Mouse (Mus musculus) hindlimb bud, embryonic 11.5 days (tissue): ENCODE results near the gene 8030411F24Rik.
"Not testable (repeated sequence)": the region's sequence is repeated elsewhere in the genome, so short reads cannot be mapped to it uniquely, and the experiment has no call there.

ENCODE experiments used
- DNase-seq: peaks from one replicate; pipeline ENCODE4 v3.0.0-alpha.2; 2012; ENCODE audit warnings: low read depth, low spot score; ENCODE audit errors: extremely low spot score

Gene 8030411F24Rik

DNA sequence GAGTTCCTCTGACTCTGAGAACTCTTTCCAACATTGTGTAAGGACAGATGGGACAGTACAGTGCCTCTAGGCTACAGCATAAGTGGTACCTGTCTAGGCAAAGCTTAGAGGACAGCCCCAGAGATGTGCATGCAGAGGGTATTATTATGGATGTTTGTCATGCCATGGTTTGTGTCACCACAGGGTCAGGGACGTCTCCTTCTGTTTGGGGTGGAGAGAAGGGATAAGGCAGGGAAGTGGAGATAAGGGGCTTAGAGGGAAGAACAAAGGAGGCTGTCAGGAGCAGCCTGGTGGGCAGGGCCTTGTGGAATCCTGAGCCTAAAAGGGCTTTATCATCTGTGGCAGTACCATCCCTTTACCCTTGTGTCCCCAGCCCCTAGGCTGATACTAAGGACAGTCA is at the start of gene 8030411F24Rik:
Gene 8030411F24Rik (plus strand): TSS at position 301 of the 400 bp plus-strand sequence.
- no peak for DNase-seq

DNA sequence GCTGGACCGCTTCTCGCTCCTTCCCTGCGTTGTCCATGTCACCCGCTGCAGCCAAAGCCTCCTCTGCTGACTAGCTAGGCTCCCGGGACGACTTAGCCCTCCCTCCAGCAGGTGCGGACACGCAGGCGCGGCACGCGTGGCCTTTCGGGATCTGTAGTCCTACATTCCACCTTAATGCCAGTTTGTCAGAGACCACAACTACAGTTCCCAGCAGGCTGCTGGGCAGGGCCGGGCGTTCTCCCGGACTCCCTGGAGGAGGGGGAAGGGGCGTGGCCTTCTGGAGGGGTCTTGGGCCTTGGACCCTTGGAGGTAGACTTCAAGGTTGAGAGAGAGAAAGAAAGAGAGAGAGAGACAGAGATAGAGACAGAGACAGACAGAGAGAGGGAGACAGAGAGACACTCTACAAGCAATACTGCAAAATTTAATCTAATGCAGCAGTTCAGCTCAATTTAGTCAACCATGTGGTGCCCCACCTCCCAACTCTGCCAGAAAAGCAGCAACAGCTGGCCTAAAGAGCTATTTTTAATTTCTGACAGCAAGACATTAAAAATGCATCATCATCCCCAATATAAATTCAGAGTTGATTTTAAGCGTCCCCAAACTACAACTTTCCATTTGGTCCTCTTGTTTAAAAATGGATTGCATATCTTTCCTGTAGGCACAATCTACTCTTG is 49.3 kb upstream of the 8030411F24Rik start, which contains the start of gene Napb:
Gene Napb (minus strand): TSS at position 141 of the 674 bp plus-strand sequence.
- DNase-seq: peak; percentile 73

DNA sequence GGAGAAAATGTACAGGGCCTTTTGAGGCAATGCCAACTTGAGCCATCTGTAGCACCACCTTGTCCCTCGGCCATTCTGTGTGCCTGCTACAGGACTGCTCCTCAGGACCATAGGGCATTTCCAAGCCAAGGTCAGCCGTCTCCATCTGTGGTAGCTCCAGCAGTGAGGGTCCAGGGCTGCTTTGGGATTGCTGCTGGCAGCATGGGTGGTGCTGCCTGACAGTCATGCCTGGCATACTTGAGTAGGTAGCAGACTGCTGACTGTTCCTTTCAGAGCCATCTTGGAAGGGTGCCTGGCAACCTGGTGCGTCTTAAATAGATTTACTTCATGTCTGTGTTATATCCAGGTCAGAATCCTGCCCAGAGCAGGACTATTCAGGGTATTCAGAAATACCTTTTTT is 38.8 kb upstream of the 8030411F24Rik start:
- no peak for DNase-seq

DNA sequence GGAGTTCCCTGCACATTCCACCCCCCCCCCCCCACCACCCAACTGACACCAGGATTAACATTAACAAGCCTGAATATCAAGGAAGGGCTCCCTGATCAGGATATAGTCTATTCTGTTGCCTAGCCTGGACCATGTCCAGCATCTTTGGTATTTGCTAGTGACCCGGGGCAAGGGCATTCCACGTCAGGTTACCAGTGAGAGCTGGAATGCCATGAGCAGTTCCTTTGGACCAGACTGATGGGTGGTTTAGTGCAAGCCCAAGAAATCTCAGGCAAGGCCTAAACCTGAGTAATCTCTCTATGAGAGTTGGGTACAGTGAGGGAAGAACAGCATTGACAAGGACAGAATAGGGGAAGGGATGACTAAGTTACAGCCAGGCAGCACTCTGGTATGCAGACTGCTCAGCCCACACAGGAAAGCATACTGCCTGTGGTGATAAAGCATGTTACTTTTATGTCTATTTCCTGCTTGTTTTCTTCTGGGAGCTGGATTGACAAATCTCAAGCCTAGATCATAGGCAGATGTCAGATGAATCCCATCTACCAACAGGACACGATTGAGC is 37.9 kb upstream of the 8030411F24Rik start:
- DNase-seq: no peak

DNA sequence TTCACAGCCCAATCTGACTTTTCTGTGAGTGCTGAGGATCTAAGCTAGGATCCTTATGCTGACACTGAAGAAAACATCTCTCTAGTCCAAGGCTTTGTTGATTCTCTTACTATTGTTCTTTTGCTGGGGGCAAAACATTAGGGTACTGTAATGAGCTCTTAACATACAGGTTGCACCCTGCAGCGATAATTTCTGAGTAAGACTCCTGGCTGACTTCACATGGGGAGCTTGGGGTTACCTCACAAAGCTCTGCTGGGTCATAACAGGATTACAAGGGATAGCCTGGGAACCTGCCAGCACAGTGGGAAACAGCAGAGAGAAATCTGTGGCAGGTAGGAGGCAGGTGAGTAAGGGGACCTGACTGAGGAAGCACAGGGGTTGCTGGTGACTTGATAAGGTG is 31.8 kb upstream of the 8030411F24Rik start, which contains the start of gene Cstl1:
Gene Cstl1 (plus strand): TSS at position 301 of the 400 bp plus-strand sequence.
- no peak for DNase-seq

DNA sequence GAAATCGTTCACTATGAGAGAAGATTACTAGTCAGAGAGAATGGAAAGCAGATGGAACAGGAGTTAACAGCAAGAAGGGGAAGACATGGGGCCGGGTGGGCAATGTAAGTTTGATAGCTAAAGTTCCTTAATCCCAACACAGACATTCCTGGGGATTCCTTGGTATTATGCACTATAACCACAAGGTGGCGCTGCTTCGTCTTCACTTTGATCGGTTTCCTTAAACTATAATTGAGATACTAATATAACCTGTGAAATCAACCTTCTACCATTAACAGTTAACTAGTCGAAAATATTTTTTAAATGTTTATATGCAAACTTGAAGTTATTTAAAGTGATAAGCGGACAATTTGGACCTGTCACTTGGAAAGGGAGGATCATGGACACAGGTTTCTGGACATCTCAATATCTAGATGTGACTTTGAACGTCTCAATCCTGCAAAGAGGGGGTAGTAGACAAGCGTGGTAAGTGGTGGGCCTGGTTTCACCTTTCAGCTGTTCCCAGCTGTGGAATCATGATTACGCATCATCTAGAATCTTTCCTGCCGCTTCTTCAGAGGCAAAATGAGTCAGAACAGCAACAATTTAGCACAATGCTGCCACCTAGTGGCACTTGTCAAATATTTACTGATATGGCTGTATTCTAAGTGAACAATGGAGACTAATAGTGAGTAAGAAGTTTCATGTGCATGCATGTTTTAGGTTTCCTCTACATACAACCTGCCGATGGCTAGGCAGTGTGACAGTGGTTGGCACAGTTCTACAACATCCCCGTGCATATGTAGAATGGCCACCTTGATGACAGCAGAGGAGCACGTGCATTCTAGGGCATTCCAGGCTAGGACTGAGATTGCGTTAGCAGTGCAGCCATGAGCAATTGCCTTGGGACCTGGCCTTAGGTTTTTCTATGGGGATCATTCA is 29.7 kb upstream of the 8030411F24Rik start:
- DNase-seq: peak; percentile 94

DNA sequence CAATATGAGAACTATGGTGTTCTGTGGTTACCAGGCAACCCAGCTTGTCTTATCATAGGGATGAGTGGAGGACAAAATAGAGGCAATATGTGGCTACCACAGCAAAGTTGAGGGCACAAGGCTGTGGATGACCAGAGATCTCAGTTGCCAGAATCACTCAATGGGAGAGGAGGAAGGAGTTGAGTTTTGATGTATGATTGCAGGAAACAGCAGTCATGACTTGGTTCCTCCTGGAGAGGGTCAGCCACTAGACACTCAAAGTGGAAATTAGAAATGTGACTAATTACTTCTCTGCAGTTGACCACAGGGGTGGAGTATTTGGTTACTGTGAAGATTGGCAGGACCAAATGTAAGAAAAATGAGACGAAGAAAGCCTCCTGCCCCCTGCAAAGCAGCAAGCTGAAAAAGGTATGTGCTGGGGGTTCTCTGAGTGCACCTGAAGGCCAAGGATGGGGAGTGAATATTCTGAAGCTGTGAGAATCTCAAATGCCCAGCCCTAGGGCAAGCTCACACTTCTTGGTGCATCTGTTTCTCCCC is 27.4 kb upstream of the 8030411F24Rik start:
- DNase-seq: no peak

DNA sequence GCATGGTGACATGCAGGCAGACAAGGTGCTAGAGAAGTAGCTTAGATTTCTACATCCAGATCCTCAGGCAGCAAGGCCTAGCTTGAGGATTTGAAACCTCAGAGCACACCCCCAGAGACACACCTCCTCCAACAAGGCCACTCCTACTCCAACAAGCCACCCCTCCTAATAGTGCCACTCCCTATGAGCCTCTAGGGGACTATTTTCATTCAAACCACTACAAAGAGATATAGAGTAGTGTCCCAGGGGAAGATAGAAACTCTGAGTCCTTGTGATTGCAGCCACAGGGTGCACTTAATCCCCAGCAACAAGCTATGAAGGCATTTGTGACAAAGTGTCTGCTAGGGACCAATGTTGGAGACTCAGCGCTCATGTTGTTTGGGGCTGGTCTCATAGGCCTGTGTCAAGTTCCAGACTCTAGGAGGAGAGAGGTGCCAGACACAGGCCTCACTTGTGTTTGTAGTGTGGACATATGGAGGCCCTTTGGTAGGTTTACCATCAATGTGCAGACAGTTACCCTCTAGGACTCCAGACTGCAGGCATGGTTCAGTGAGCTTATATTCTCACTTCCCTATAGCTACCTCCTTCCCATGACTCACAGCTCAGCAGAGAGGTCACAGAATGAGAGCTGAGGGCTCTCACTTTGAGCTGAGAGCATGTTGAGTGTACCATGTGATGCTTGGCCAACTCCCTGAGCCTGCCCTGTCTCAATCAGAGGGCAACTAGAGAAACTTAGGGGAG is 18.0 kb upstream of the 8030411F24Rik start:
- no peak for DNase-seq

DNA sequence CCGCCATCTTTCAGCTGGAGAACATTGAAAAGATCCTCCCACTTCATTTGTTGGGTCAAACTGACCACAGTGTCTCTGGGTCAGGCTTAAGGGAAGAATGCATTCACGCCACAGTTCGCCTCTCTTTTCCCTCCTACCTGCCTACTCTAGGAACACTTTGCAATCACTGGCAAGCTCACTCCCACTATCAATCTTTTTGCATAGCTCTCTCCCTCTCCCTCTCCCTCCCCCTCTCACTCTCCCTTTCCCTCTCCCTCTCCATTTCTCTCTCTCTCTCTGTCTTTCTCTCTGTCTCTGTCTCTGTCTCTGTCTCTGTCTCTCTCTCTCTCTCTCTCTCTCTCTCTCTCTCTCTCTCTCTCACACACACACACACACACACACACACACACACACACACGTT is 10.4 kb upstream of the 8030411F24Rik start, which contains the start of gene Cst11:
Gene Cst11 (minus strand): TSS at position 101 of the 400 bp plus-strand sequence.
- not testable (repeated sequence) for DNase-seq

DNA sequence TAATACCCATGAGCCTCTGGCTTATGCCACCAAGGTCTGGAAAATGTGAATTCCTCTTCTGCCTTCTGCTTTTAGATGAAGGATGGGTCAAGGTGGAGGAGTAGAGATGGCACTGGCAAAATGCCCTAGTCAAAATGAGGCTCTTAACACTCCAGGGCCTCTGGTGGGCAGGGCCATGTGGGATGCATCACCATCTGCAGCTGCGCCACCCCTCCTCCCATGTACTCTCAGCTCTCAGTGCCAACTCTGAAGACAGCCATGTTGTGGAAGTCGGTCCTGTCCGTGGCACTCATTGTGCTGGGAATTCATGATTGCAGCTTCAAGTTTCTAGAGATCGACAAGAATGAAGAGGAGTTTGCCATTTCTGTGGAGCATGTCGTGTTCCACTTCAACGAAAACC is 7.3 kb downstream of the 8030411F24Rik start, which contains the start of gene Cst12:
Gene Cst12 (plus strand): TSS at position 220 of the 400 bp plus-strand sequence.
- no peak for DNase-seq

DNA sequence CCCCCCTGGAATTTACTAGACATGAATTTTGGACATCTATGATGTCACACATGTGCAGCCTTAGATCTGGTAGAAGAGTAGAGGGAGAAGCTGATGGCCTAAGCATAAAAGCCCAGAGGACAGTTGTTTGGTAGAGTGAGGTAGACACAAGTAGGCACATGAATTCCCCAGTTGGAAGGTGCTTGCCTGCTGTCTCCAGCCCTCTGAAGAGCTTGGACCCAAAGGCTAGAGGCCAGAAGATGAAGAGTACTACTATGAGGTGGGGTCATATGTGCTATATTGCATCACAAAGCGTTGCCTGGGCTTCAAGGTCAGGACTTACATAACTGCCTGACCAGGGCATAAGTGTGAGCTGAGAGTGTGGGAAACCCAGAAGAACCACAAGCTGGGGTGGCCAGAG is 16.7 kb downstream of the 8030411F24Rik start, which contains the start of gene Cst8:
Gene Cst8 (plus strand): TSS at position 301 of the 400 bp plus-strand sequence.
- no peak for DNase-seq

DNA sequence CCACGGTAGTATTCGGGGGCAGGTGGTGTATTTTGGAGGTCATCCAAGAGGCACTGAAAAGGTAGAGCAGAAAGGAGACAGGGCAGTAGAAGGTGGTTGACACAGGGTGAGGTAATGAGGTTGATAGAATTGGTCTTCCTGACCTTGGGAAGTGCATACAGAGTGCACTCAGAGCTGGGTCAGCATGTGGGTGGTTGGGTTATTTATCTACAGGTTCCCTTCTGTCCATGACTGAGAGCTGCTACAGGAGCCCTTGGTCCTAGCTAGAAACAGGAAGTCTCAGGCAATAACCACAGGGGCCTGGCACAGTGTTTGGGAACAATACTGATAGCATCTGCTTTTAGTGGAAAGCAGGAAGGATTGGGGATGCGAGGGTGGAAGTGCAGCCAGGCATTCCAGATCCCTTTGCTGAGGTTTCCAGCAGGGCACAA is 19.7 kb downstream of the 8030411F24Rik start:
- DNase-seq: no peak

DNA sequence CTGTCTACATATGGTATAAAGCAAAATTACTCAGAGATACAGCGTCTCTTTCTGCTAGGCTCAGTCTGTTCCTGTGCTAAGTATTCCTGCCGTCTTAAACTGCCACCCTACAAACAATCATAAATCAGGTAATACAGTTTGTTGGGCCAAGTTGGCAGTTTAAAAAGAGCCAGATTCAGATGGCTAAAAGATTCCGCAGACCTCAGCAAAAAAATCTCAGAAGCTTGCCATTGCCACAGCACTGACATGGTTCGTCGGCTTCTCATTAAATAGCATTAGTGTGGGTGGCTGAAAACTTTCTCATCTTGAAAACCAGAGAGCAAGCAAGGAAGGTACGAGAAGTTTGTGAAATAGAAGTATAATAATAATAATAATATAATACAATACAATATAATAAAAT is 24.9 kb downstream of the 8030411F24Rik start:
- no peak for DNase-seq

DNA sequence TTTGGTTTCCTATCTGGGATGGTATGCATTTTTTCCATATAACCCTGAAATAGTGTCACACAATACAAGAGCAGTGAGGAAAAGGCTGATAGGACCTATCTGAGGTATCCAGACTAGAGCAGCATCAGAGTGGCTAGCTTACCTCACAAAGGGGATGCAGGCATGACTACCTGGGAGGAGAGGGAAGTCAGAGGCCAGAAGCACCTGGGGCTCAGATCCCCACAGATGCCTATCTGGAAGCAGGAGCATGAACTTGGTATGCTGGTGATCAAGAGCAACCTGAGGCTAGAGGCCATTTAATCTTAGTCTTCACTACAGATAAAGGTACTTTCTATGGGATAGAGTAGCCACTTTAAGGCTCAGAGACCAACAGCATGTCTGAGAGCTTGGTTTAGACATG is 38.1 kb downstream of the 8030411F24Rik start, which contains the start of gene Cst13:
Gene Cst13 (plus strand): TSS at position 173 of the 400 bp plus-strand sequence.
- no peak for DNase-seq

DNA sequence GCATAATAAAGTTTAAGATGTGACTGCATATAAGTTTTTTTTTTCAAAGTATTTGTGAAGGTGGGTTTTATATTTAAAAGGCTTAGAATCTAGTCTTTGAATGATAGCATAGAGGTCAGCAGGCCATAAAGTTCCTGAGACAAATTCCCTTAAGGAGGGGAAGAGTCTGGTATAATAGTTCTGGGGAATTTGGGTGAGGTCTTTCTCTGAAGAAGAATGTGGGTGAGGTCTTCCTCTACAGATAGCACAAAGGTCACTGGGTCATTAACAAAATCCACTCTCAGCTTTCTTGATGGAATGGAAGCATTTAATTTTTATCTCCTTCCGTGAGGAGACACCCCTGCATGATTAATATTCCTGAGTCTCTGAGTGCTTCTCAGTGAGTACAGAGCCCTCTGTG is 44.2 kb downstream of the 8030411F24Rik start:
- no peak for DNase-seq

DNA sequence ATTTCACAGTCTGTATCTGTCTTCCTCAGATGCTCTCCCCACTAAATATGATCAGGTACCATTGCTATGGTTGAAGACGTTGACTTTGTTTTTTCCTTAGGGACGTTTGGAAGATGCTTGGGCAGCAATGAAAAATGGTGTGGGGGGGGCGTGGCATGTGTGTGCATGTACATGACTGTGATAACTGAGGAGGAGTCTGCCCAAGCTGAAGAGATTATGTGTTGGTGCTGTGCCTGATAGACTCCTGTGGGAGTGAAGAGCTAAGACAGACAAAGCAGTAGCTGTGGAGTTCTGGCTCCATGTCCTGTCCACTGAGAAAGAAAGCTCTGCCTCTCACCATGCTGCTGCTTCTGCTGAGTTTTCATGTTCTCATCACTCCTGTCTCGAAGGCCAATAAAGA is 53.1 kb downstream of the 8030411F24Rik start, which contains the start of gene Cst9:
Gene Cst9 (plus strand): TSS at position 236 of the 400 bp plus-strand sequence.
- DNase-seq: no peak
